Mouse (Mus musculus) kidney, embryonic 14.5 days (tissue): ENCODE data around the gene Mfsd12. TPM values are rescaled to one million over a fixed set of nuclear protein-coding genes. Genes with fewer than 3 reads are reported as not detected.

Experiments used
- ATAC-seq: fragments of 200-750 bp; cut with Nextera tagmentation; 2 replicates; pipeline ENCODE4 v1.8.0; 2017; ENCODE audit warnings: moderate number of reproducible peaks, mild to moderate bottlenecking, moderate TSS enrichment, moderate library complexity; ENCODE audit not compliant: low FRiP score, low TSS enrichment
- H3K27ac ChIP-seq: fragments of 300-500 bp; sonication (generic); 2 replicates; pipeline ENCODE4 v1.5.1; 2014; ENCODE audit warnings: low read depth, mild to moderate bottlenecking, low read length, moderate library complexity, mixed read lengths
- H3K27me3 ChIP-seq: fragments of 300-500 bp; sonication (generic); 2 replicates; pipeline ENCODE4 v1.6.1; 2014; ENCODE audit warnings: mild to moderate bottlenecking, low read length; ENCODE audit not compliant: control insufficient read depth, insufficient read depth
- H3K36me3 ChIP-seq: fragments of 300-500 bp; sonication (generic); 2 replicates; pipeline ENCODE4 v1.6.1; 2014; ENCODE audit warnings: low read length, mixed read lengths; ENCODE audit not compliant: control insufficient read depth, insufficient read depth
- H3K4me1 ChIP-seq: fragments of 300-500 bp; sonication (generic); 2 replicates; pipeline ENCODE4 v1.6.1; 2014; ENCODE audit warnings: low read length, mixed read lengths; ENCODE audit not compliant: control insufficient read depth, insufficient read depth
- H3K4me2 ChIP-seq: fragments of 300-500 bp; sonication (generic); replicated peaks from 2 replicates; pipeline ENCODE4 v1.6.1; 2014; ENCODE audit warnings: low read depth, mild to moderate bottlenecking, low read length
- H3K4me3 ChIP-seq: fragments of 300-500 bp; sonication (generic); 2 replicates; pipeline ENCODE4 v1.5.1; 2014; ENCODE audit warnings: mild to moderate bottlenecking, low read length
- H3K9ac ChIP-seq: fragments of 300-500 bp; sonication (generic); 2 replicates; pipeline ENCODE4 v1.6.1; 2014; ENCODE audit warnings: low read depth, mild to moderate bottlenecking, low read length, moderate library complexity
- H3K9me3 ChIP-seq: fragments of 300-500 bp; sonication (generic); 2 replicates; pipeline ENCODE4 v1.6.1; 2016; ENCODE audit warnings: low read length; ENCODE audit not compliant: control insufficient read depth
- WGBS: fragments of 180-500 bp; shearing (Covaris S2); extraction: QIAGEN DNeasy Blood & Tissue Kit; methylation state at CpG from one replicate; pipeline ENCODE4 v1.1.7; 2014; 5-methylcytosine and 5-hydroxymethylcytosine counted together
- polyA plus RNA-seq: library from polyadenylated mRNA; unstranded; fragments of >200 nt; fragmentation: Nextera tagmentation; extraction: Ambion mirVana; gene quantifications from 2 replicates; pipeline ENCODE4 v1.2.1, GENCODE M21; 2014

The Mfsd12 gene
- polyA plus RNA-seq, 1 experiment from 2014 or later, result 4.1 TPM

- Histone ChIP-seq H3K4me3 (no peak overlapping the region), H3K4me1 (peaks cover 23% of the 10 kb centered on the region), H3K9ac (no peak overlapping the region), H3K27me3 (peaks cover 14% of the 10 kb centered on the region), H3K36me3 (peaks cover 56% of the 10 kb centered on the region), H3K9me3 (no peaks in the 10 kb centered on the region), H3K27ac (no peak overlapping the region), H3K4me2 (no peak overlapping the region)
- WGBS, result 89% methylated on average over 6 of the region's 6 CpGs
- ATAC-seq, result no peak
Observed at GRCm38 (mm10) chr10:81366477-81367206, 9.4 kb downstream of the Mfsd12 start.

- WGBS, result 87% methylated on average over 6 of the region's 6 CpGs
- ATAC-seq, result no peak
- Histone ChIP-seq H3K27ac (no peak overlapping the region), H3K9ac (no peak overlapping the region), H3K4me3 (no peak overlapping the region), H3K27me3 (peaks cover 14% of the 10 kb centered on the region), H3K9me3 (no peaks in the 10 kb centered on the region), H3K4me2 (no peak overlapping the region), H3K36me3 (peaks cover 59% of the 10 kb centered on the region), H3K4me1 (peaks cover 23% of the 10 kb centered on the region)
Observed at GRCm38 (mm10) chr10:81367207-81367495, 9.9 kb downstream of the Mfsd12 start.

GRCm38 (mm10) chr10:81375322-81375721, 18.0 kb downstream of the Mfsd12 start:
- Histone ChIP-seq H3K4me1 (peaks cover 12% of the 10 kb centered on the region), H3K4me2 (no peak overlapping the region), H3K9me3 (no peaks in the 10 kb centered on the region), H3K36me3 (peaks cover 51% of the 10 kb centered on the region), H3K27me3 (no peaks in the 10 kb centered on the region), H3K9ac (no peak overlapping the region), H3K27ac (no peak overlapping the region), H3K4me3 (no peak overlapping the region)
- WGBS, result 96% methylated on average over 10 of the region's 10 CpGs
- ATAC-seq, result no peak

- no peak for ATAC-seq
- 42% methylated on average over 6 of the region's 6 CpGs for WGBS
- Histone ChIP-seq H3K4me2 (peak overlapping the region; percentile 76), H3K9ac (peak overlapping the region; percentile 90; the same call in 1 of the 2 replicates), H3K27ac (no peak overlapping the region; the same call in 1 of the 2 replicates), H3K4me1 (peaks cover 12% of the 10 kb centered on the region), H3K36me3 (peaks cover 37% of the 10 kb centered on the region), H3K4me3 (peak overlapping the region; percentile 82), H3K9me3 (no peaks in the 10 kb centered on the region), H3K27me3 (no peaks in the 10 kb centered on the region)
Observed at GRCm38 (mm10) chr10:81376561-81377361, 19.5 kb downstream of the Mfsd12 start.

- Histone ChIP-seq H3K9ac (peak overlapping the region; percentile 90), H3K4me2 (peak overlapping the region; percentile 76), H3K27me3 (no peaks in the 10 kb centered on the region), H3K9me3 (no peaks in the 10 kb centered on the region), H3K36me3 (peaks cover 31% of the 10 kb centered on the region), H3K4me3 (peak overlapping the region; percentile 82), H3K4me1 (peaks cover 12% of the 10 kb centered on the region), H3K27ac (no peak overlapping the region)
- no peak for ATAC-seq
- 47% methylated on average over 2 of the region's 2 CpGs for WGBS
Observed at GRCm38 (mm10) chr10:81377362-81377664, 20.0 kb downstream of the Mfsd12 start.

- H3K4me2 ChIP-seq, result peak within 1 kb of the TSS; percentile 76
Observed at GRCm38 (mm10) chr10:81377793-81378552, 20.7 kb downstream of the Mfsd12 start, which contains the start of gene Fzr1. Gene Fzr1, minus strand, starts transcription at chr10:81378516.

GRCm38 (mm10) chr10:81378553-81379182, 21.4 kb downstream of the Mfsd12 start:
- Histone ChIP-seq H3K27me3 (no peaks in the 10 kb centered on the region), H3K36me3 (peaks cover 19% of the 10 kb centered on the region), H3K9ac (peak overlapping the region; percentile 90), H3K27ac (peak overlapping the region; percentile 71), H3K4me3 (peak overlapping the region; percentile 82), H3K9me3 (no peaks in the 10 kb centered on the region), H3K4me1 (peaks cover 12% of the 10 kb centered on the region), H3K4me2 (peak overlapping the region; percentile 52)
- ATAC-seq, result peak; percentile 96
- under 1% methylated on average over 46 of the region's 46 CpGs for WGBS

More at GRCm38 (mm10) chr10:81377793-81378552, 20.7 kb downstream of the Mfsd12 start, which contains the start of gene Fzr1:
- peak; percentile 73 for ATAC-seq
- Histone ChIP-seq H3K27me3 (no peaks in the 10 kb centered on the region), H3K9me3 (no peaks in the 10 kb centered on the region), H3K36me3 (peaks cover 26% of the 10 kb centered on the region), H3K27ac (peak within 1 kb of the TSS; percentile 72), H3K4me3 (peak within 1 kb of the TSS; percentile 82), H3K9ac (peak within 1 kb of the TSS; percentile 90), H3K4me1 (peaks cover 12% of the 10 kb centered on the region)
- WGBS, result under 1% methylated on average over 55 of the region's 59 CpGs

- no peaks in the 10 kb centered on the region for H3K27me3 ChIP-seq
- 58% methylated on average over 3 of the region's 3 CpGs for WGBS
- H3K4me3 ChIP-seq, result peak overlapping the region; percentile 49
- peaks cover 14% of the 10 kb centered on the region for H3K36me3 ChIP-seq
- peaks cover 12% of the 10 kb centered on the region for H3K4me1 ChIP-seq
- H3K9me3 ChIP-seq, result no peaks in the 10 kb centered on the region
- peak overlapping the region; percentile 68 for H3K9ac ChIP-seq
- H3K27ac ChIP-seq, result peak overlapping the region; percentile 71
- ATAC-seq, result no peak
- H3K4me2 ChIP-seq, result peak overlapping the region; percentile 52
Observed at GRCm38 (mm10) chr10:81379183-81379553, 21.9 kb downstream of the Mfsd12 start.
